In genomic region chr11:23632945-23633878, GRCm38 (mm10) we compare ENCODE assay signal across 7 mouse cellular contexts. TPM values are rescaled to one million over a fixed set of nuclear protein-coding genes. Genes with fewer than 3 reads are reported as not detected.
A peak's percentile ranks its signal among the peaks of the same experiment; 100 is the strongest.
DNase-seq lines count a peak whose midpoint lies in the region; ATAC-seq lines count a peak whose summit lies in the region.

Gene 0610010F05Rik (minus strand): TSS chr11:23633639.

- no peaks in the 10 kb centered on the region for H3K27me3 ChIP-seq in intestine, embryonic 15.5 days (replicated peaks)
- H3K27me3 ChIP-seq in midbrain, embryonic 10.5 days (ENCODE audit: low read depth, poor library complexity, severe bottlenecking): no peaks in the 10 kb centered on the region

- peak within 1 kb of the TSS; percentile 82 for H3K27ac ChIP-seq in intestine, embryonic 15.5 days
- H3K27ac ChIP-seq in midbrain, embryonic 10.5 days (replicated peaks): peak within 1 kb of the TSS; percentile 96

- peak within 1 kb of the TSS; percentile 83 for H3K4me2 ChIP-seq in intestine, embryonic 15.5 days (replicated peaks)

- H3K9me3 ChIP-seq in intestine, embryonic 15.5 days: no peaks in the 10 kb centered on the region
- no peaks in the 10 kb centered on the region for H3K9me3 ChIP-seq in midbrain, embryonic 10.5 days (replicated peaks)

- WGBS in intestine, embryonic 15.5 days: under 1% methylated on average over 101 of the region's 103 CpGs
- under 1% methylated on average over 102 of the region's 103 CpGs for WGBS in midbrain, embryonic 10.5 days

- no peaks in the 10 kb centered on the region for H3K36me3 ChIP-seq in intestine, embryonic 15.5 days
- H3K36me3 ChIP-seq in midbrain, embryonic 10.5 days: peaks cover 18% of the 10 kb centered on the region

- peak; percentile 92 for DNase-seq in adrenal gland, adult 2 months
- DNase-seq in embryo, embryonic 11.5 days (ENCODE audit: low read depth, low spot score): peak; percentile 95
- DNase-seq in gastrocnemius, postnatal 36 days: peak; percentile 70 to 80
- DNase-seq in left cerebral cortex, postnatal 25 days (ENCODE audit: low spot score in 2 of 2): peak; percentile 82 to 85
- peak; percentile 94 for DNase-seq in midbrain, embryonic 10.5 days (ENCODE audit: low spot score)
- DNase-seq in right cerebral cortex, postnatal 4 days: peak; percentile 86

- H3K4me1 ChIP-seq in intestine, embryonic 15.5 days (replicated peaks): peaks cover 2% of the 10 kb centered on the region; the same call in 1 of the 2 replicates
- peaks cover 14% of the 10 kb centered on the region for H3K4me1 ChIP-seq in midbrain, embryonic 10.5 days

- H3K4me3 ChIP-seq in intestine, embryonic 15.5 days (replicated peaks): peak within 1 kb of the TSS; percentile 94
- peak within 1 kb of the TSS; percentile 92 for H3K4me3 ChIP-seq in midbrain, embryonic 10.5 days

- peak; percentile 99 for ATAC-seq in intestine, embryonic 15.5 days

- intact Hi-C loops in gastrocnemius, postnatal 36 days (cut with DNase I): loop anchor here (2.0 kb wide), 1 partner anchor 32 kb away; the partner anchor contains the start of genes Pex13 and Pus10
- intact Hi-C loops in left cerebral cortex, postnatal 25 days (cut with DNase I): loop anchor here (2.0 kb wide), 1 partner anchor 32 kb away; the partner anchor contains the start of genes Pex13 and Pus10

- peak within 1 kb of the TSS; percentile 94 for H3K9ac ChIP-seq in intestine, embryonic 15.5 days

RNA-seq across cellular contexts. Expression of gene 0610010F05Rik, which starts in this region (rescaled TPM):
- 10 to 100 TPM; 13.5 to 14.2 TPM for total RNA-seq in adrenal gland, adult 2 months (2021)
- 0.76 and 2.0 TPM in 2 replicates for polyA plus RNA-seq in adrenal gland, adult 2 months (2012; rRNA removed)
- 10 to 100 TPM; 11.4 to 14.4 TPM for total RNA-seq in gastrocnemius, postnatal 36 days (2021)
- 24.6 and 28.4 TPM in 2 replicates for polyA plus RNA-seq in intestine, embryonic 15.5 days (2015; fragmentation: Nextera tagmentation; extraction: Ambion mirVana)
- 10 to 100 TPM; 37.9 to 40.3 TPM for total RNA-seq in left cerebral cortex, postnatal 25 days (2021)
- polyA plus RNA-seq in midbrain, embryonic 10.5 days (2016; fragmentation: Nextera tagmentation; extraction: Ambion mirVana): 39.2 and 51.6 TPM in 2 replicates

Comparison
In these comparisons a context has a peak if more than half of its experiments do, and no peak if none do; other contexts are left out.
1. Peak in every context shown above with its lines: DNase-seq, ATAC-seq, H3K4me3 ChIP-seq and H3K27ac ChIP-seq.